Mouse (Mus musculus): ENCODE measurements around the gene Cat. TPM values are rescaled to one million over a fixed set of nuclear protein-coding genes. Genes with fewer than 3 reads are reported as not detected.

Gene Cat
- 61.0 TPM for polyA plus RNA-seq (2017; shearing (Covaris generic))

DNA sequence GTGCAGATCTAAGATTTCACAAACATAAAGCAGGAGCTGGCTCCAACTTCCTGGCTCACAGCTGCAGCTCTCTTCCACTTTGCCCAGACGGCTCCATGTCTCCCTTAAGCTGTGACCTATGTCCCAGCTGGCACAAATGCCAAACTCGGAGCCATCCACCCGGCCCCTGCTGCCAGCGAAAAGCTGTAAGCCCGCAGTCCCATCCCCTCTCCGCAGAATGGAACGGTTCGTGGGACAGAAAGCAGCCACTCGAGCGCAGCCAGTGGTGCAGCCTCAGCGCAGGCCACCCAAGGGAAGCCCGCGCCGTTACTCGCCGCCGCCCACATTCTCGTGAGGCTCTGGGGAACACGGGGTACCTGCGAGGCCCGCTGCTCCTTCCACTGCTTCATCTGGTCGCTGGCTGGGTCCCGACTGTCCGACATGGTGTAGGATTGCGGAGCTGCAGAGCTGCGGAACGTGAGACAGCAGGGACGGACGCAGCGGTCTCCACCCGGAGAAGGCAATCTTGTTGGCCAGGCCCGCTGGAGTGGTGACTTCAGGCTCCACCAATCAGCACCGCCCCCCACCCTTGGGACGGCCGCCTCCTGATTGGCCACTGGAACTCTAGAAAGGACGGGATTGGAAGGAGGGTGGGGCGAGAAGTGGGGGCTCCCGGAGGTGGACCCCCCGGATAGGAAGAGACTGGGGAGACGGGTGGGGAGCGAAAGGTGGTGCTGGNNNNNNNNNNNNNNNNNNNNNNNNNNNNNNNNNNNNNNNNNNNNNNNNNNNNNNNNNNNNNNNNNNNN, at the start of gene Cat:
Cat (minus strand) TSS at position 544 of the 785 bp plus-strand sequence.

DNA sequence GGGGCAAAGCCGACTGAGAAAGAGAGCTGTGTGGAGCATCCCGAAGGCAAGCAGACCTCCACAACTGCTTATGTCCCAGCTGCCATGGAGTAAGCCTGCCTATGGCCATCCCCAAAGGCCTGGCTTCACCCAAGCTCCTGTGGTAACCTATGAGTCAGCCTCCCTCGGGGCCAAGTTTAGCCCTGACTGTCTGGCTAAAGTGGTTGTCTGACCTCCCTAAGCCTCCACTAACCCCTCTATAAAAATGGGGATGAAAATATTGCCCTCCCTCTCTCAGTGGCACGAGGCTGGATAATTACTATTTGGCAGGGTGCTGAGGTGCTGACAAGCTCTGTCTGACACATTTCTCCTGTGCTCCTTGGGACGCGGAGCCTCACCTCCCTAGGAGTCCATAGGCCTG, 73.6 kb downstream of the Cat start, which contains the start of gene Elf5:
Elf5 (plus strand) TSS at position 341 of the 400 bp plus-strand sequence.

Other genes starting within 250 kb of the Cat start
- not detected for gene Ehf, start 181.9 kb downstream of the Cat start, polyA plus RNA-seq (2017; shearing (Covaris generic))
- not detected for gene Elf5, start 73.5 kb downstream of the Cat start, polyA plus RNA-seq (2017; shearing (Covaris generic))
- gene Abtb2, start 81.2 kb upstream of the Cat start, polyA plus RNA-seq (2017; shearing (Covaris generic)): 63.8 TPM

All from effector memory CD4-positive, alpha-beta T cell, adult 7 months (primary cell).